Mouse (Mus musculus) mesoderm, embryonic 11.5 days (tissue): ENCODE results near the gene Inpp4b.

Experiments used
- DNase-seq: peaks from one replicate; pipeline ENCODE4 v3.0.0-alpha.2; 2012; ENCODE audit warnings: low read depth, low spot score

Inpp4b gene

GRCm38 (mm10) chr8:81840512-81840911 lies 498.2 kb downstream of the Inpp4b start:
- DNase-seq = no peak

DNA sequence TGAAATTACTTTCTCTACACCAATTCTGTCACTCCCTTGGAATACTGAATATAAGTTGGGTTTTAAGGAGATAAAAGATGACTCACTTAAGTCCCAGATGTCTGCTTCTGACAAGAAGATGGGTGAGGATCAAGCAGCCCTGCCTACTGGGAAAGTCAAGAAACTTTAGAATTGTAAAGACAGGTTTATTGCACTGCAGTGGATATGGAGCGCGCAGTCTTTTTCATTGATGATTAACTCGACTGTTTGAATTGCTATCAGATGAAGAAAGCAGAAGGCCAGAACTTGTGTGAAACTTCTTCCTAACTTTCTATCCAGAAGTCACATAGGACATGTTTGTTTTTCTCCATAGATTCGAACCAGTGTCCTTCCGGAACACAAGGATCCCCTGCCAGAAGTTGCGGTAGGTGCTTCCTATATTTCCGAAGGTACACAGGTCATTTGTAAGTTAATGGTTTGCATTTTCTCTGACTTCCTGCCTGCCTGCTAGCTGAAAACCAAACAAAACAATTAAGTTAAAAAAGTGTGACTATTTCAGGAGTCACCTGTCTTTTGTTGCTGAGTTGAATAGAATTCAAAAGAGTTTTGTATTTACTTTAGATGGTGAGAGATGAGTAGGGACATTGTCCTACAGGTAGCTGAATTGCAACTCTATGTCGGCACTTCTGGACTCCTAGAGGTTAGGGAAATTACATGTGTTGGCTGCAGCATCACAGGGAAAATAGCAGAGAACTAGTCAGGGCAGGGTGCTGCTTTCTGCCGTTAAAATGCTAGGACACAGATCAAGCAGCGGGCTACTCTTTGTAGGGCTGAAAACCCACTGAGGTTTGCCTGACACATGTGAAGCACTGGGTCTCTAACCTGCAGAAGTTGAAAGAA lies 502.0 kb downstream of the Inpp4b start:
- no peak for DNase-seq

GRCm38 (mm10) chr8:81847929-81848328 lies 505.6 kb downstream of the Inpp4b start:
- no peak for DNase-seq

DNA sequence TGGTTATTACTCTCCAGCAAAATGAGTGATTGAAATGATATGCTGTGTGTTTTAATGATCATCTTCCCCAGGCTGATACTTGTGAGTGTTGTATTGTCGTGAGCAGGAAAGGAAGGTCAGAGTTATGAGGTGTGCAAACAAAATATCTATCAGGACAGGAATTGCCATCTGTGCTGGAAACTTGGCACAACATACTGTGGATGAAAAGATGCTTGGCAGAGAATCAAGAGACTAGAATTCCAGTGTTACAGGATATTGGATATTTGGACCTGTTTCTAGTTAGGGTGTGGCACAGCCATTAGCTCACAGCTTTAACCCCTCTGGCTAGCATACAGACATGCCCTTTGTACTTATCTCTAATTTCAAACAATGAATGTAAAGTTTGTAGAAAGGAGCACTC lies 507.6 kb downstream of the Inpp4b start:
- DNase-seq = no peak

DNA sequence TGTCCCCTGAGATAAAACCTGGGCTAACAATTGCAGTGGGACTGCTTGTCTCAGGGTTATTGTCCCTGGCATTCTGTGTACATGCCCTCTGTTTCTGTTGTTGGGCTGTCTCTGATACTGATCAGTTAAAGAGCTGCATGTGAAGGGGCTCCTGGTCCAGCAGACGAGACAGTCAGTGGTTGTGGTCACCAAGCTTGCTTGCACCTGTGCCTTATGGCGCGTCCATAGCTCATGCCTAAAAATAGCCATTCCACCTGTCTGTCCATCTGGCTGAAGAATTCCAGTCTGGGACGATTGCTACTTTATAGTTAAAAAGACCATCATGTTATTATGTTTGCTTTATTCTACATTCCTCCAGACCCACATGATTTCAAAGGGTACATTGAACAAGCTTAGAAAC lies 510.8 kb downstream of the Inpp4b start:
- no peak for DNase-seq

DNA sequence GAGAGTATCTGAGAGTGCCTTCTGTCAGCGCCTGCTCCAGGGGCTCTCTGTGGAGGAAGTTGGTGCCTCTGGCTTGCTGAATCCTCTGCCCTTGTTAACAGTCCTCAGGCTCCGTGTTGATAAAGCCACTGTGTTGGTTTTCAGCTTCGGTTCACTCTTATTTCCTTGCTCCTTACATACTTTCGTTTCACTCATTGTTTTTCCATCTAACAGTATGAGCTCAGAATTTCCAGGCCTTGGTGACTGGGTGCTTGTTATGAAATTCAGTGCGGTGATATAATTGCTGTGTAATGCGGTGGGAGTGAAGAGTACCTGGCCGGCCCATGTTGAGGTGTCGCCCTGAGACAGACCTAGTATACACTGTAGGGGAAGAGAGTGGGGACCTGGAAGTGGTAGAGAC lies 512.2 kb downstream of the Inpp4b start:
- no peak for DNase-seq

- DNase-seq = no peak
These were observed 512.7 kb downstream of the Inpp4b start for GRCm38 (mm10) chr8:81855009-81855408.

DNA sequence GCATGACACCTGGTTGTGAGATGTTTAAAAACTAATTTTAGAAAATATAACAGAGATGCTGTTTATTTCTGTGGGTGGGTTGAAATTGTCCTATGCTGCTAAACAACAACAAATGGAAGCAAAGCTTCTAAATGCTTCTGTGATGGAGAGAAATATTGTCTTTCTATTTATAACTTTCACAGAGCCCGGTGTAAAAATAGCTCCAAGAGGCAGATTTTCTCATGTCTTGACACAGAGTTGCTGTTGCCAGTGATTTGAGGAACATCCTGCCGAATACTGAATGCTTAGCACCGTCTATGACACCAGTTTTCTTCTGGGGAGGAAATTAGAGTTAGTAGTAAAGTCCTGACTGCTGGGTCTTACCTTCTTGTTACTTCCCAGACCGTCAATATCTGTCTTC lies 513.8 kb downstream of the Inpp4b start:
- DNase-seq = no peak

- DNase-seq = no peak
These were observed 514.3 kb downstream of the Inpp4b start for GRCm38 (mm10) chr8:81856608-81857007.

DNA sequence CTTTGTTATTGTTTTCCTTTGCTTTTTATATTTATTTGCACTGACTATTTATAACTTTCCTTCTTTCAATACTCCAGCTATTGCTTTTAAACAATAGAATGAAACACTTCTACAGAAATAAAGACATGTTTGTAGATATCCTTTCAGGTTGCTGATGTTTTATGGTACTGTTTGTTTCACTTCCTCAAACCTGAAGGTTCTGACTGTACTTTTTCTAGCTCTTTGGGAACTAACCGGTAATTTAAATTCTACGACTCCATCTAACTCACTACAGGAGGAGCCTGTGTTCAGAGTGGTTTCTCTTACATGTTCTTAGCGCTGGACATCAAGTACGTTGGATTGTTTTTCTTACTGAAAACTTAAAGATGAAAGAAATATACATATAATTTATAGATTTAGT lies 516.0 kb downstream of the Inpp4b start:
- DNase-seq = no peak

- DNase-seq = no peak
These were observed 517.4 kb downstream of the Inpp4b start for GRCm38 (mm10) chr8:81859805-81860204.

GRCm38 (mm10) chr8:81861311-81861710 lies 519.0 kb downstream of the Inpp4b start:
- no peak for DNase-seq

DNA sequence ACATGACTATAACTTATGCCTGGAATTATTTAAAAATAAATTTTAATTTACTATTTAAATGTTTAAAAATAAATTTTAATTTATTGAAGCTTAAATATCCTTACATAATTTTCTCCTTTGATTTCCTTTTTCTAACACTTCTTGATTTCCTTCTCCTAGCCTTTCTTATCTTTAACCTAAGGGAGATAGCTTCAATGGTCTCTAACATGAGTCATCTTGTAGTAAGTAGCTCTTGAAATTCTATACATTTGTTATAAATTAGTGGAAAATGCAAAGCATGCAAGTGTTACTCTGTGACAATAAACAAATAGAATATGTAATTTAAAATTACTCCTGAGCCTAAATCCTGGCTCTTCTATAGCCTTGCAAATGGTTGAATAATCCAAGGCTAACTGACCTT lies 520.4 kb downstream of the Inpp4b start:
- DNase-seq = no peak

- DNase-seq = no peak
These were observed 522.0 kb downstream of the Inpp4b start for GRCm38 (mm10) chr8:81864318-81864717.

DNA sequence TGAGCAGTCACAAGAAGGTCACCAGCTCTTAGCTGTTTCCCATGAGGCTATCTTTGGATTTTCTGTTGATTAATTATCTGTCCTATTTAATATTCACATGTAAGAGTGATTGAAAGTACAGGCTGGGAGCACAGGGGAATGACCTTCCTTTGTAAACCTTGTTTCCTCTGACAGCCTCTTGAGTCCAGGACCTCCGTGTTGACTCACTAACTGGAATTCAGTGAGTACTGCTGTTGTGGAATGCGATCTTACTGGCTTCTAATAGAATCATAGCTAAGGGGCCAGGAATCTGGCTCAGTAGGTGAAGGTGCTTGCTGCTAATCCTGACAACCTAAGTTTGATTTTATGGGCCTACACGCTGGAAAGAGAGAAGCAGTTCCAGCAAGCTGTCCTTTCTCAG lies 523.3 kb downstream of the Inpp4b start:
- DNase-seq = peak; percentile 19

GRCm38 (mm10) chr8:81867020-81867419 lies 524.7 kb downstream of the Inpp4b start:
- no peak for DNase-seq

DNA sequence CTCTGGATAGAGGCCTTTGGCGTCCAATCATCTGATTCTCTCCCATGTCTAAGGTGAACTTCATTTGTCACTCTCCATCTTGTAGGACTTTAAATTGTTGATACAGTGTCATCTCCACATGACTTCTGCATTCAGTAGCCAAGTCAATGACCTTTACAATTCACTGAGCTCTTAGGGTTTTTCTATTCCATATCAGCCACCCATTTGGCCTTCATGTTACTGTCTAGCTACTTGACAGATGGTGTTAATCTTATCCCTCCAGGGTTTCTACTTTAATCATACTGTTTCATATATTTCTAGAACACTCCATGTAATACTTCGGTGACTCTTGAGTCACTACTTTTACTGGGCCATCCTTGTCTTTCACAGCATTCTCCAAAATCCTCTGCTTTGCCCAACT lies 528.1 kb downstream of the Inpp4b start:
- DNase-seq = no peak

DNA sequence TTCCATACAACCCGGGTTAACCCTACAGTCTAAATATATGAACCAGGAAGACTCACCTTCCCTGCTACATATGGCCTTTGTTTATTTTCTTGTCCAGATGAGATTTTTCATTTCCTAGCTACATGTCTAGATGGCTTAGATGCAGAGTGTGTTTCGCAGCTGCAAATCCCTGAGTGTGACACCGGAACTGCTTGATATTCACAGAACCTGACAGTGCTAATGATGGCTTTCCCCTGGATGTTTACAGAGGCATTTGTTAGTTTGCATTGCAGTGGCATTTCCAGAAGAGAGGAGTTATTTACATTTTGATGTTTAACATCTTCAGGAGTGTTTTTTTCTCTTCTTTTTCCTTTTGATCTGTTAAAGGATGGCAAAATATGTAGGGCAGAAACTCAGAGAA lies 537.7 kb downstream of the Inpp4b start:
- DNase-seq = no peak

DNA sequence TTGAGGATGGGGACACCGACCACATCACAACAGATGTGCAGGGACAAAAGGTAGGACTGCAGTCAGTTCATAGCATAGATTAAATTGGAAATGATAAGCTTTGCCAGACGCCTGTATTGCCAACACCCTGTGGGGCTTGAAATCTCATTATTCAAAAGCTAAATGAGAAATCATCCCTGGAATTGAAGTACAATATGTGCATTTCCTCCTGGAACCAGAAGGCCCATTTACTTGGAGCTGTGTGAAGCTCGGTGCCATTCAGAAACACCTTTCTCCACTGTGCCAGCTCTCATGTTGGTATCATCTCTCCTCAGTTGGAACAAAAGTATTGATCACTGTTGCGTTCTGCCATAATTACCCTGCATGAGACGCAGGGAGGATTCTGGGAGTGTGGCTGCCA lies 541.8 kb downstream of the Inpp4b start:
- no peak for DNase-seq

DNA sequence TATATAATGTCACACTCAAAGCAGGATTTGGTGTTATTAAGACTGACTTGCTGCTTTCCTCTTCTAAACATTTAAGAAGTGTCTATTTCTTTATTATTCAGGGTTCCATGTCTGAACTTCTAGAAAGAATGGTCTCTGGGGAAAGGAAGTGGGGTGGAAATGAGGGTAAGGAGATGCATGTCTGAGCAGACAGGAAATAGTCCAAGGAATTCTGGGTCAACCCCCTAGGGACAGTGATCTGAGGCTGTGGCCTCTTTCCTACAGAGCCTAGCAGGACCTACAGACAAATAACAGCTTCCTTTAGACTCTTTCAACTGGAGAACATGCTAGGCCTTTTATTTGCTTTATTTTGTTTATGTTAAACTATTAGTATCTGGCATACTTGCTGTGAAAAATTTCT lies 546.5 kb downstream of the Inpp4b start:
- DNase-seq = no peak

- DNase-seq = no peak
These were observed 550.9 kb downstream of the Inpp4b start for GRCm38 (mm10) chr8:81893292-81893691.

- DNase-seq = no peak
These were observed 604.5 kb downstream of the Inpp4b start for GRCm38 (mm10) chr8:81946812-81947211.

GRCm38 (mm10) chr8:81953101-81953500 lies 610.7 kb downstream of the Inpp4b start:
- no peak for DNase-seq
